Mouse (Mus musculus) spleen, embryonic (tissue): ENCODE measurements at regions not wholly inside any gene's neighbourhood (a gene's known extent, or its start where the extent isn't known, plus 50 kb on each side); places are given as distances from the start of the nearest gene placed in this dataset.

Source experiments
- CTCF ChIA-PET: fragments of 350-600 bp; sonication (Branson Sonifier 250); formaldehyde crosslinking; loops from one replicate; lab custom pipeline; 2022; lab: Charles Lee

GRCm38 (mm10) chr3:41476516-41476915 is 79.0 kb upstream of the Jade1 start:
- CTCF ChIA-PET = no interaction called here

GRCm38 (mm10) chr3:41472586-41472985 is 82.9 kb upstream of the Jade1 start:
- CTCF ChIA-PET = no interaction called here

DNA sequence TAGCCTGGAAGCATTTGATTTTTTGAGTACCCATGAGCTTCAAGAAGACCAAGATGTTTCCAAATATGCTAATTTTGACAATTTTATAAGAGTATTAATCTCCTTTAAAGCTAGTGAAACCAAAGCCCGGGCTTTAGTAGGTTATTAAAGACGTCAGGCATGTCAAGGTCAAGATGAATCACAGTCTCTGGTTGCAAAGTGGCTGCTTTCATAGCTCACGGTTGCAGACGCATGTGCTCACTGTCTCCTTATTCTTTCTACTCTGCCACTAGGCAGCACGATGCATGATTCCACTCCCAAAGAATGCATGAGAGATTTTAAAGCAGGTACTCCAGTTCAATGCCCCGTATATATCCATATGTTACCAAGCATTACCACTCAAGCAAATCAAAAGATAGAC is 86.4 kb upstream of the Jade1 start:
- CTCF ChIA-PET = no interaction called here

DNA sequence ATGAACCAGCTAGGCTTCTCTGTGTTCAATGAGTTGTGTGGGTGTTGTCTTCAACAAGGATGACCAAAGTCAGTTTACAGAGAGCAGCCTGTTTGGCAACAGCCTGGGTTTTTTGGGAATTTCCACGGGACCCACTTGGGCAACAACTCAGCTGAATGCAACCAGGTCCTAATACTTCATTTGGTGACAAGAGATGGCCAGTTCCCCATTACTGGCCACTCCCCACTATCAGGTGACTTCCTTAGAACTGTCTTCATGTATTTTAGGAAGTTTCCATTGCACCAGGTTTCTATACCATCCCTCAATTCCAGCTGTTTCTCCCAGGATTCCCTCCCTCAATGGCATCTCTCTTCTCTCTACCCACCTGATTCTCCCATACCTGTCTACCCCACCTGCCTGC is 87.7 kb upstream of the Jade1 start:
- CTCF ChIA-PET = no interaction called here

DNA sequence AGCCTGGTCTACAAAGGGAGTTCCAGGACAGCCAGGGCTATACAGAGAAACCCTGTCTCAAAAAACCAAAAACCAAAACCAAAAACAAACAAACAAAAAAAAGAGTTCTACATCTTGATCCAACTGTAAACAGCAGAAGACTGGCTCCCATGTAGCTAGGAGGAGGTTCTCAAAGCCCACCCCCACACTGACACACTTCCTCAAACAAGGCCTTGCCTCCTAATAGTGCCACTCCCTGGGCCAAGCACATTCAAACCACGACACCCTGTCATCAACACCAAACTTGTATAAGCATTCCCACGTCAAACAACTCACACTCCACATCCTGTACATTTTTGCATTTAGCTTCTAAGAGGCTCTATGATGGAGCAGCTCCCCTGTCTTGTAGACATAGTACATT is 89.6 kb upstream of the Jade1 start:
- CTCF ChIA-PET = no interaction called here

- CTCF ChIA-PET = no interaction called here
Measured at GRCm38 (mm10) chr3:41462953-41463644, 92.4 kb upstream of the Jade1 start.

DNA sequence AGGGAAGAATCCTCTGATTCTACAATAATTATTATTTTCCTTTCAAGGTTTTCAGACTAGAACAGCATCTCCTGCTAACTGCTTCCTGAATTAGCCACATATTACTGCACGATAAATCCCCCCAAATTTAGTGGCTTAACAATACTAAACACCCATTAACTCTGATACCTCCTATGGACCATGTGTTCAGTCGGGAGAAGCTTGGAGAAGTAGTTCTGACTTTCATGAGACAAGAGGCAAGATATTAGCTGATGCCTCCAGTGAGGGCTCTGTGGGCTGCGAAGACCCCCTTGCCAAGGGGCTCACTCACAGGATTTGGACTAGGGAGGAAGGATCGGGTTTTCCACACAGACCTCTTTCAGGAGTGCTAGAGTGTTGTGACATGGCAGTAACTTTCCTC is 95.4 kb upstream of the Jade1 start:
- CTCF ChIA-PET = no interaction called here

DNA sequence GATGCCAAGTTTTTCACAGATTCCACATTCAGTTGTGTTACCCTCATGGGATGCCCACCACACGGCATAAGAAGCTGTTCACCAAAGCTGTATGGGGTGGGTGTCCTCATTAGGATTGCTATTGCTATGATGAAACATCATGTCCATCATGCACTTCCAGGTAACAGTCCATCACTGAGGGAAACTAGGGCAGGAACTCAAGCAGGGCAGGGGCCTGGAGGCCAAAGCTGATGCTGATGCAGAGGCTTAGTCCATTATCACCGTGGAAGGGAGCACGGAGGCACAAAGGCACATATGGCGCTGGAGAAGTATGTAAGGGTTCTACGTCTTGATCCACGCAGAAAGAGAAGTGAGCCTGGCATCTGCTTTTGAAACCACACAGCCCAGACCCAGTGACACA is 97.4 kb upstream of the Jade1 start:
- CTCF ChIA-PET = no interaction called here

DNA sequence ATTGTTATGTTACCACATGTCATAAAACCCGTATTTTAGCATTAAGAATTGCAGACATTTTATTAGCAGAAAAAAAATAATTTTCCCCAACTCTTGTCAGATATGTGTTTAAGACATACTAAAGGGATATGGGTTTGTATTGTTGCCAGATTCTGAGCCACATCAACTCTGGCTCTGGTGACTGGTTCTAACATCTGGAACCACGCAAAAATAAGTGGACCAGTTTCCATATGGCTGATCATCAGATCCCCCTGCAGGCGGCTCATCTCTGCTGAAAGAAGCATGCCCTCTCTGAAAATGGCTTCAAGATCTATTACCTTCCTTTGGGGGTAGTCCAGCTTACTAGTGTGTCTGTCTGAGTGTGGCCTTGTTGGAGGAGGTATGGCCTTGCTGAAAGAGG is 102.0 kb upstream of the Jade1 start:
- CTCF ChIA-PET = no interaction called here

GRCm38 (mm10) chr3:41452716-41453090 is 102.8 kb upstream of the Jade1 start:
- CTCF ChIA-PET = interaction anchor here (0.6 to 0.7 kb wide), 2 partner anchors 18 to 276 kb away, joined by 3 to 5 read pairs; no protein-coding TSS in a partner anchor

- CTCF ChIA-PET = interaction anchor here (0.6 to 0.7 kb wide), 2 partner anchors 17 to 276 kb away, joined by 3 to 5 read pairs; no protein-coding TSS in a partner anchor
Measured at GRCm38 (mm10) chr3:41452020-41452715, 103.4 kb upstream of the Jade1 start.

GRCm38 (mm10) chr3:41450696-41451095 is 104.8 kb upstream of the Jade1 start:
- CTCF ChIA-PET = no interaction called here

DNA sequence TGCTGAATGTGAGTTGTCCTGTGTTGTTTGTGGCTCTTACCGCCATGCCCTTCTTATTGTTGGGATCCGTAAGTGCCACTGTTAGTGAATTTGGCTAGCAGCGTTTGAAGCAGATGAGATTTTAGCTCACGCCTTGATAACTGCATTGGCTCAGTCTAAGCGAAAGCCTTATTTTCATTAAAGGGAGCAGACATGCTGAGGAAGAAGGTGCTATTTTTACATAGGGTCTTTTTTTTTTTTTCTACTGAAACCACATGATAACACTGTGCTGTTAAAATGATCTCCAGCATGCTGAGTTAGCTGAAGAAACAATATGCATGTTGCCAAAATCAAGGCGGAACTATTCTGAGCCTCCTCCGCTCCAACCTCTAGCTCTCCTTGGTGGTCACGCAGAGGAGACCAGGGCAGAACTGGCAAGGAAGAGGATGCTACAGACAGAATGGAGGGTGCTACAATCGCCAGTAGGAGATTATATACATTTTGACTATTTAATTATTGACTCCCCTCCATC is 111.2 kb upstream of the Jade1 start:
- CTCF ChIA-PET = no interaction called here

- CTCF ChIA-PET = no interaction called here
Measured at GRCm38 (mm10) chr3:41436238-41436637, 119.3 kb upstream of the Jade1 start.

DNA sequence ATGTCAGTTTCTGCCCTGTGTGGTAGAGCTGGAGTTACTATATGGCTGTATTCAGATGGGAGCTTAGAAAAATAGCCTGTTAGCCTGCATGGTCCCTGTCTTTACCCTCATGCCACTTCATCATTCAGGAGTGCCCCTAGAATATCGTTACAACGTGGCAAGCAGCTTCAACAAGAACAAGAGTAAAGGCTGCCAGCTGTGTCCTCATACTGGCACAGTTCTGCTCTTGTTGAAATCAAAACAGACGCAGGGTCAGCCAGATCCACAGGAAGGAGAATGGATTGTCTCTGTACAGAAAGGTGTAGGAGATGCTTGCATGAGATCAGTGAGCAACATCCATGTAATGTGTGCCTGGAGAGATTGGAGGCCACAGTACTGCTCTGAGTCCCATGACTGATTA is 122.4 kb upstream of the Jade1 start:
- CTCF ChIA-PET = no interaction called here

- CTCF ChIA-PET = no interaction called here
Measured at GRCm38 (mm10) chr3:41432376-41432775, 123.2 kb upstream of the Jade1 start.

- CTCF ChIA-PET = no interaction called here
Measured at GRCm38 (mm10) chr3:41430191-41430590, 125.3 kb upstream of the Jade1 start.

- CTCF ChIA-PET = no interaction called here
Measured at GRCm38 (mm10) chr3:41426946-41427345, 128.6 kb upstream of the Jade1 start.

GRCm38 (mm10) chr3:41425863-41426262 is 129.7 kb upstream of the Jade1 start:
- CTCF ChIA-PET = no interaction called here

GRCm38 (mm10) chr3:41424142-41424939 is 131.2 kb upstream of the Jade1 start:
- CTCF ChIA-PET = no interaction called here

DNA sequence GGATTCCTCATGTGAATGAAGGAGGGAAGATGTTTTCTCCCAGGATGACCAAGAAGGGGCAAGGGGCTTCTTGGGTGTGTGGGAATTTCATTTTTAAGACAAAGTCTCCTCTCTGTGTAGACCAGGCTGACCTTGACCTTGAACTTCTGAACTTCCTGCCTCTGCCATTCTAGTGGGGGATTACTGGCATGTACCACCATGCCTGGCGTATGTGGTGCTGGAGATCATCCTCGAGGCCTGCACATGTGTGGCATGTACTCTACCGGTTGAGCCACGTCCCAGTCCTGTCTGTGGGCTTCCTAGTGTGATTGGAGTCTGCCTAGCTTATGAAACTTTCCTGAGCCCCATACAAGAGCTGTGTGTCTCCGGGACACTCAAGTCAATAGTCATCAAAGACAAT is 131.9 kb upstream of the Jade1 start:
- CTCF ChIA-PET = no interaction called here
